Mouse (Mus musculus) mature B cell (primary cell): ENCODE data around the gene Pkp4.

Experiments
- in situ Hi-C: fragments of 300-500 bp; cut with MboI; formaldehyde crosslinking; loops from 2 replicates; pipeline ENCODE4 v1.14.3; 2019

Gene Pkp4

DNA sequence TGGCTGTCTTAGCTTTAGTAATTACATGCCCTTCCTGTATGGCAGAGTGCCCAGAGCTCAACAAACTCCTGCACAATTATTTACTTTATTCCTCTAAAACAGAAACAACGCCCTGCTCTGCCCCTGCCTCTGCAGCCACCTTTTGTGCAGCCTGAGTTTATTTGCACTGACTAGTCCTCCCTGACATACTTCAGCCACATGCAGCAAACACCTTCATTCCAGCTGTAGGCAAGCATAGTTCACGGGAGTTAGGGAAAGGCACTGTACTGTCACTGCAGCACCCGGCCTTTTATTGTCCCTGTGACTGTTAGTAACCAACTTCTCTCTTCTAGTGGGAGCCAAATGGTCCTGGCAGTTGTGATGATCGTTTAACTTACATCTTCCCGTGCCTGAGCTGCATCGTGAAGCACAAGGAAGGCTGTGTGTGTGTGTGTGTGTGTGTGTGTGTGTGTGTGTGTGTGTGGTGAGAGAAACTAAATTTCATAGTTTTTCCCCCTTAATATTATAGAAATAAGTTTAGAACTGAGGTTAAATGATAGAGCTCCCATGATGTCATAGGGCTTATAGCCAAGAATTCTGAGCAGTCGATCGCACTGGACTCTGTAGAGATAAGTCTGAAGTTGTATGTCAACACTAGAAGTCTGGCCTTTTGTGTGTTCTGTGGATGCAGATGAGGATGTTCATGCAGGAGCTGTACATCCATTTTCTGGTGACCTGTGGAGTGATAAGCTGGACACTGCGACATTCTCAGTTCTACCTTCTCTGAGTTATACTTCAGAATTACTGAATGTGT is 59.5 kb downstream of the Pkp4 start:
- in situ Hi-C loops: no loop called here

DNA sequence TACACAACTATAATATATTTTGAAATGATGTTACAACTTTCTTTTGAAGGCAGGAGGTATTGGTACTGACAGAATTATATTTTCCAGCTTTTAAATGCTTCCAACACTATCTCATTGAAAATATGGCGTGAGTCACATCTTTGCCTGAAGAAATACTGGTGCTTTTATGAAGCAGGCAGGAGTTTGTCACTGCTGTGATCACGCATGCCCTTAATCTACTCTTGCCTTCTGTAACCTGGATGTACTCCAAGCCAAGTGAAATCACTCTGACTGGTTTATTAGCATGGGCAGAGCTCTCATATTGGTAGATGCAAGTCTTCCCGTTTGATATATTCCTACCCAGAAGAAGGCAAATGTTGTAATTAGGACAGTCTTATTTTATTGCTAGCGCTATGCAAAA is 65.7 kb downstream of the Pkp4 start:
- in situ Hi-C loops: no loop called here

DNA sequence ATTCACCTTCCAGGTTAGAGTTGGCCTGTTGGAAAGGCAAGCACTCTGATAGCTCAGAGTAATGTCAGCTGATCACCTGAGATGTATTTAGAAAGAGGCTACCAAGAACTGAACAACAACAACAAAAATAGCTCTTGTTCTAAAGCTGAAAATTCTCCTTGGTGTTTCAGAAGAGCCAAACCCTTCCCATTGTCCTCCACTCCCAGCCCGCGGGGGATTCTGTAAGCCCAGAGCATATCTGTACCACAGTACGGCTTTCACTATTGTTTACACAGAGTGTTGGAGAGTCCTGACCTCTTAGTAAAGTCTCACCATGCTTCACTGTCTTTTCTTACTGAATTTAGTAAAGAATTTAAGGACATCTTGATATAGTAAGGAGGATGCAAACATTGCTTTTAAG is 66.4 kb downstream of the Pkp4 start:
- in situ Hi-C loops: no loop called here

DNA sequence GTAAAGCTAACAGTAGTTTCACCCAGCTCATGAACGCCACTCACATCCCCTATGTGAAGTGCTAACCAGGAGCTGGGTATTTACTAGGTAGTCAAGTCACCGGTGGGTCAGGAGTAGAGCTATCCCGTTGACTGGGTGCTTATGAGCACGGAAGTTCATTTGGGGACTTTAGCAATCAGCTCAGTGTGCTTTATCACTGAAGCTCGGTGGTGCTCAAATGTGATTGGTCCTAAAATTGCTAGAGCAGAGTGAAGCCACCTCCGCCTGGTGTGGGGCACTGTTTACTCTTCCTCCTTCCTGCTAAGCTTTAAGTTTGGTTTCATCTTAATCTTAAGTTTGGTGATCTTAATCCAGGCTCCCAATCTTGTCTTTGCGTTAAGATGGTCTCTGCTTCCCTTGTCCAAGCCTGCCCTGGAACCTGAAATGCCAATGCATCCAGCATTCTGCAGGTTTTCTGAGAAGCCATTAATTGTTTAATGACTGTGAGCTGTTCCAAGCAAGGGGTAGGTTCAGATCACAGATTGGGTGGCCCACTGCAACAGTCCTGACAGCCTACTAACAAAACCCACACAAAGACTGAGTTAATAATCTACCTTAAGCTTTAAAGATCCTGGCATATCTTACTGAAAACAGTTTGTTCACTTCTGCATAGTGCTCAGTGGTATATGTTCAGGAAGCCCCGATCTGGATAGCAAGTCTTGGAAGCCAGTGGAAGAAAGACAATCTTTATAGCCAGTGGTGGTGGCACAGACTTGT is 67.0 kb downstream of the Pkp4 start:
- in situ Hi-C loops: no loop called here

DNA sequence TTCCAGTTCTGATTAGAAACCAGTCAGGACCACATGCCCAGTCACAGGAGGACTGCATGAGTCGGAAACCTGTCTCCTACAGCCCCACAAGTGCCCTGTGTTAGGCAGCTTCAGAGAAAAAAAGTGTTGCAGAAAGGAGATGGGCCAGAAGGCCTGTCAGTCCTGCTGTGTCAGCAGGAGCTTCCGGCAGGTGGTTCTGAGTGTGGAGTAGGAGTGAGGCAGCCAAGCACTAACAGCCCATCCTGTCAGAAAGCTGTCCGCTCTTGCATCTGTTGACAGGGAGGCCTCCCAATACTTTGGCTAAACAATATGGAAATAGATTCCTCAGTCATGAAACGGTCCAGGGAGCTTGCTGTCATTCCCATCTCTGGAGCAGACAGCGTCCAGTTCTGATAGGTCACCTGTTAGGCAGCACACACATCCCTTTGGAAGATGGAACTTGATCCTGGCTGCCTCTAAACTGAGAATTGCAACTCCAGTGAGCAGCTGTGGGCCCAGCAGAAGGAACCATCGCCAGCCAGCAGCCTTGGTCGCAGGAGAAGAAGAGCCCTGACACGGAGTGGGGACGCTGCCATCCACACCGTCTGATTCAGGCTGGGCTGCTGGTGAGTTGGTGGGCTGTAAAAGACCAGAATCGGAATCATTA is 68.7 kb downstream of the Pkp4 start:
- in situ Hi-C loops: no loop called here

- in situ Hi-C loops: no loop called here
These were observed 70.0 kb downstream of the Pkp4 start for GRCm38 (mm10) chr2:59230656-59231055.

DNA sequence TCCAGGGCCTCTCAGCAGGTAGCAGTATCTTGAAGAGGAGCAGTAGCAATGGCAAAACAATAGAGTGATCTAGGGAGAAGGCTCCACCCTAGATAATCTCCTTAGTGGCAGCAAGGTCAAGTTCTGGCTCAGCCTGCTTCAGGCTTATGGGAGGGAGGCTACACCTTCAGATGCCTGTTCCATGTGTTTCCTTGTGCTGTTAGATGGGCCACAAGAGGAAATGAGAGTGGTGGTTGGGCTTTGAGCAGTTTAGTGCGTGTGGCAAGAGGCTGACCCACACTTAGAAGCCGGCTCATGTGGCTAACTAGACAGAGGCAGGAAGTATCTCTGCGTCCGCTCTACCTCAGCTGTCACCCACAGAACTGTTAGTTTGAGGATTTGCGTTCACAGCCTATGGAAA is 70.9 kb downstream of the Pkp4 start:
- in situ Hi-C loops: no loop called here

DNA sequence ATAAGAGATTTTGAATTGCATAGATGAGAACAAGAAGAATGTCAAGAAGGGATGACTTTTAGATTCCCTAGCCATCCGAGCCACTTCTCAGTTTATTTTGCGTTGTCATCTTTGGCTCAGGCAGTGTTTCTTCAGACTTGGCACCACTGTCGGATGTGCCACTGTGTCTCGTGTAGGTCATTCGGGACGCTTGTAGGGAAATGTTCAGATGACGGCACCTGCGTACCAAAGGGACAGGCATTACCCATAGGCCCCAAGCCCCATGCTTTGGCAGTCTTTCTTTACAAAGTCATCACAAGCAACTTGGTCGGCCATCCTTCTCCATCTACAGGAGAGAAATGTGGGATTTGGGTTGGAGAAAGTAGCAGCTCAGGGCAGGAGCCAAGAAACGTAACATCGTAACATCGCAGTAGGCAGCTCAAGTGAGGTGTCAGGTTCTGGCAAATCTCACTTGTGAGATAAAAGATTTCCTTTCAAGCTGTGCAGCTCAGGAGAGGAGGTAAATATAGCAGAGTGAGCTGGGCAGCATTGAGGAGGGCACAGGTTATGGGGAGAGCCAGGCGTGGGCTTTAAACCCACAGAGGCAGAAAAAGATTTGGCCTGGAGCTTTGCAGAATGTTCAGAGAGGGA is 72.8 kb downstream of the Pkp4 start:
- in situ Hi-C loops: no loop called here

GRCm38 (mm10) chr2:59233936-59234335 is 73.3 kb downstream of the Pkp4 start:
- in situ Hi-C loops: no loop called here

DNA sequence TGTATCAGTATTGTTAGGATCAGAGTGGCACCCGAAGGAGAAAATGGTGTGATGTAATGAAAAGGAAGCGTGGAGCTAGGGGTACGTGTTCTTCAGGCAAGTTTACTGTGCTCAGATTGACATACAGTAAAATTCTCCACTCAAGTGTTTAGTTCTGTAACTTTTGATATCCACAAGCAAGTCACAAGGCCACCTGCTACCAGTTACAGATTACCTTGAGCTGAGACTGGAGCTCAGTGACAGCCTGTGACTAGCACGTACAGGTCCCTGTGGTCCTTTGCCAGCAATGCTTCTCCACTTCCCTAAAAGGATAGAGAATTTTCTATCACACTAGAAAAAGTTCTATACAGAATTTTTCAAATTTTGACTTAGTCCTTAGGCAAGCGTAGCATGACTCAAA is 73.9 kb downstream of the Pkp4 start:
- in situ Hi-C loops: no loop called here

DNA sequence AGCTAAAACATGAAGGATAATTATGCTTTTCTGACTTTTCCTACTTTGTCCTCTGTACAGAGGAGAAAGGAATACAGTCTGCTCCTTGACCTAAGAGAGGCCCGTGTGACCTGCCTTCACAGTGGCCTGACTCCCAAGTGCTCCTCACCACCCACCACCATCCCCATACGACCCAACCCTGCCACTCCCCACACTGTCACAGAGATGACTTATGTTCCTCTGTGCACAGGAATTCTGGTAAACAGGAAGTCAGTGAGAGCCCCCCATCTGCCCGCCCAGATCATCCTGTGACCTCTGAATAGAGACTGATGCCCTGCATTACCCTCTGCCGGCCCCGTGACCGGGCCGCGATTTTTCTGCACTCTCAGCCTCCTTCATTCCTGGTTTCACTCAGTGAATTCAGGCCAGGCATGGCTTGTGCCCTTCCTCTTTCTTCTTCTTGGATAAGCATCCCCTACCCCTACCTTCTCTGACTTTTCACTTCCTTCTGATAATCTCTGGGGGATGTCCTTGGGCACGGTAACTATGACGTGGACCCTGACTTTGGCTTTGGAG is 79.3 kb downstream of the Pkp4 start:
- in situ Hi-C loops: no loop called here

GRCm38 (mm10) chr2:59242117-59242516 is 81.5 kb downstream of the Pkp4 start:
- in situ Hi-C loops: no loop called here

GRCm38 (mm10) chr2:59244273-59245097 is 83.8 kb downstream of the Pkp4 start:
- in situ Hi-C loops: no loop called here

DNA sequence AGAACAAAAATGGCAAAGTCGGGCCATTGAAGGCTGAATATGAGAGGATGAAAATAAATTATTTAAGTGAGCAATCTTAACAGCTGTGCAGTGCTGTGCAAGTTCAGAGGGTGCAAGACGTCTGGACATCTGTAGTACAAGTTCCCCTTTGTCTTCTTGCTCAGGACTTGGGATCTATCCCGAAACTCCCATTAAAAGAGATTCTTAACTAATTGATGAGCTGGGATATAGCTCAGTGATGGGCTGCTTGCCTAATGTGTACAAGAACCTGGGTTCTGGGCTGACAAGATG is 84.4 kb downstream of the Pkp4 start:
- in situ Hi-C loops: no loop called here

DNA sequence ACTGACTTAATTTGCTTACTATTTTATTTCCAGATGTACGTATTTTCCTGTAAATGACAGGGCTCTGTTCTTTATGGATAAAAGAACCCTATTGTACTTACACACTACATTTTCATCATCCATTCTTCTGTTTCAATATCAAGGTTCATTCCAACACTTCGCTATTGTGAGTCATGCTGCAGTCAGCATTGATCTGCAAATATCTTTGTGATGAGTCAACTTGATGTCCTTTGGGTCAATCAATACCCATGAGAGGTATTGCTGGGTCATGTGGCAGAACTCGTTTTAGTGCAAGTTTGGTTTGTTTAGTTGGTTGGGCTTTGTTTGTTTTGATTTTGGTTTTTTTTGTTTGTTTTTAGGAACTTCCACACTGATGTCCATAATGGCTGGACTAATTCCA is 88.2 kb downstream of the Pkp4 start:
- in situ Hi-C loops: no loop called here

DNA sequence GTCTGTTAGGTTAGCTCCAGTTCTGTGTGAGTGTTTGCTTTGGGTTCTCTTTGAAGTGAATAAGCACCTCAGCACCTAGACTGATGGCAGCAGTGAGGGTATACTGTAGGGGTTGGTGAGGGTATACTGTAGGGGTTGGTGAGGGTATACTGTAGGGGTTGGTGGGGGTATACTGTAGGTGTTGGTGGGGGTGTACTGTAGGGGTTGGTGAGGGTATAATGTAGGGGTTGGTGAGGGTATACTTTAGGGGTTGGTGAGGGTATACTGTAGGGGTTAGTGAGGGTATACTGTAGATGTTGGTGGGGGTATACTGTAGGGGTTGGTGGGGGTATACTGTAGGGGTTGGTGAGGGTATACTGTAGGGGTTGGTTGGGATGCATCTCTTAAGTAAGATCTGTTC is 92.2 kb downstream of the Pkp4 start:
- in situ Hi-C loops: no loop called here

DNA sequence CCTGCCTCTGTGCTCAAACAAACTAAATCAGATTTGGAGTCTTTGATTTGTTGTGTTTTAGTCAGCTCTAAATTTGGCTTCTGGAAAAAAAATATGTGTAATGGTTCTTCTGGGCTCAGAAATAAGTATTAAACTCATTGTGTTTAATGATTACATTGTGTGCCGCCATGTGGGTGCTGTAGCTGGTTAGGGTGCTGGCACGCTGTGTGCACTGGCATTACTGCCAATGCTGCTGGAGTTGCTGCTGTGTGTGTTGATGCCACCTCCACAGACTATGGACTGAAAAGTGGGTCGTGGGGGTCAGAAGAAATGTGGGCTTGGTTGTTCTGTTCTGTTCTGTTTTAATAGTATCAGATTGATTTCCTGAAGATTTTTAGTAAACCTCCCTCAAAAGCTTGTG is 92.8 kb downstream of the Pkp4 start:
- in situ Hi-C loops: no loop called here

DNA sequence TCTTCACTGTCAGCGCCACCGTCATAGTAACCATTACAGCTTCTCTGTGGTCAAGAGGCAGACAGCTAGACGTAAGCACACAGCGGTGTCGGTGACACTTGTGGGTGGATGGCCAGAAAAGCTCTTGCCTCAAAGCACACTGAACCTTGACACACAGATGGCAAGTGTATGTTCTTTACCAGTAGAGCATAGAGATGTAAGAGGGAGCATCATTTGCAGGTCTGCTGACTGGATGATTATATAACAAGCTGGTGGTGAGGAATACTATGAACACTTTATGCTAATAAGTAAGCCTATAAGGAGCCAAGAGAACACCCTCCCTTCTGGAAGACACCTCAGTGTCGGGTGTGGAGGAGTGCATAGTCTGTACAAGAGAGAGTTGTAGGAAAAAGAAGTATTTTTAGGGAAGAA is 98.2 kb downstream of the Pkp4 start:
- in situ Hi-C loops: no loop called here

- in situ Hi-C loops: no loop called here
These were observed 98.7 kb downstream of the Pkp4 start for GRCm38 (mm10) chr2:59259346-59259745.

- in situ Hi-C loops: no loop called here
These were observed 100.6 kb downstream of the Pkp4 start for GRCm38 (mm10) chr2:59261203-59261602.

GRCm38 (mm10) chr2:59266428-59266827 is 105.8 kb downstream of the Pkp4 start:
- in situ Hi-C loops: no loop called here

- in situ Hi-C loops: no loop called here
These were observed 111.2 kb downstream of the Pkp4 start for GRCm38 (mm10) chr2:59271835-59272234.
